ENCODE assay signal across 8 mouse cellular contexts in genomic region chr7:46033870-46034337, GRCm38 (mm10). TPM values are rescaled to one million over a fixed set of nuclear protein-coding genes. Genes with fewer than 3 reads are reported as not detected.
DNase-seq lines count a peak whose midpoint lies in the region; ATAC-seq and TF ChIP-seq lines count a peak whose summit lies in the region.

No protein-coding gene starts in this region.

- peak overlapping the region; percentile 89 for H3K4me2 ChIP-seq in embryonic facial prominence, embryonic 14.5 days (ENCODE audit: low read depth, low read length)
- peak overlapping the region; percentile 83 for H3K4me2 ChIP-seq in intestine, embryonic 16.5 days (ENCODE audit: low read depth, low read length)
- H3K4me2 ChIP-seq in neural tube, embryonic 14.5 days (ENCODE audit: low read depth, low read length), result peak overlapping the region; percentile 76

- no peak for DNase-seq in liver, adult 2 months (ENCODE audit: extremely low read depth, low read depth, low spot score)
- DNase-seq in liver, result no peak
- DNase-seq in embryonic facial prominence, embryonic 14.5 days (ENCODE audit: low spot score), result no peak
- no peak for DNase-seq in urinary bladder, postnatal 25 days (ENCODE audit: low spot score)
- no peak for DNase-seq in testis, postnatal 14 days (ENCODE audit: low spot score)
- DNase-seq in thymus, postnatal 36 days, result no peak

- peak; percentile 60; the same call in 1 of the 2 replicates for ATAC-seq in embryonic facial prominence, embryonic 14.5 days (ENCODE audit: low read depth)
- no peak for ATAC-seq in intestine, embryonic 16.5 days
- no peak; the same call in 1 of the 2 replicates for ATAC-seq in neural tube, embryonic 14.5 days (ENCODE audit: low read depth)

- H3K4me1 ChIP-seq in liver, adult 2 months (ENCODE audit: control insufficient read depth, insufficient read depth, low read length), result peaks cover 15% of the 10 kb centered on the region
- peaks cover 9% of the 10 kb centered on the region for H3K4me1 ChIP-seq in embryonic facial prominence, embryonic 14.5 days (ENCODE audit: control insufficient read depth, insufficient read depth, low read length)
- H3K4me1 ChIP-seq in intestine, embryonic 16.5 days (ENCODE audit: control insufficient read depth, insufficient read depth, low read length), result peaks cover 43% of the 10 kb centered on the region
- peaks cover 10% of the 10 kb centered on the region for H3K4me1 ChIP-seq in neural tube, embryonic 14.5 days (ENCODE audit: control insufficient read depth, insufficient read depth, low read length)

- peak overlapping the region; percentile 88 for H3K4me3 ChIP-seq in liver, adult 2 months (ENCODE audit: insufficient read depth, low read depth, low read length)
- H3K4me3 ChIP-seq in embryonic facial prominence, embryonic 14.5 days (ENCODE audit: low read depth, low read length), result peak overlapping the region; percentile 94
- H3K4me3 ChIP-seq in intestine, embryonic 16.5 days (ENCODE audit: low read length), result peak overlapping the region; percentile 94
- H3K4me3 ChIP-seq in neural tube, embryonic 14.5 days (ENCODE audit: low read depth, low read length), result peak overlapping the region; percentile 77

- TF ChIP-seq POLR2A in liver, adult 2 months (IDR thresholded peaks at IDR 0.05; ENCODE audit: extremely low read depth, insufficient read depth, low read length), result no peak

- no peak for TF ChIP-seq CTCF in liver, adult 2 months (IDR thresholded peaks at IDR 0.05; ENCODE audit: low read depth, low read length)

- no peaks in the 10 kb centered on the region for H3K36me3 ChIP-seq in liver, adult 2 months (ENCODE audit: control insufficient read depth, insufficient read depth, low read length)
- H3K36me3 ChIP-seq in embryonic facial prominence, embryonic 14.5 days (ENCODE audit: control insufficient read depth, insufficient read depth, low read length), result peaks cover 2% of the 10 kb centered on the region; the same call in 1 of the 2 replicates
- H3K36me3 ChIP-seq in intestine, embryonic 16.5 days (ENCODE audit: control insufficient read depth, insufficient read depth, low read length), result no peaks in the 10 kb centered on the region
- no peaks in the 10 kb centered on the region for H3K36me3 ChIP-seq in neural tube, embryonic 14.5 days (ENCODE audit: control insufficient read depth, insufficient read depth, low read length)

- H3K27me3 ChIP-seq in liver, adult 2 months (ENCODE audit: control insufficient read depth, insufficient read depth, low read length), result no peaks in the 10 kb centered on the region
- H3K27me3 ChIP-seq in embryonic facial prominence, embryonic 14.5 days (replicated peaks; ENCODE audit: control insufficient read depth, insufficient read depth, low read length), result no peaks in the 10 kb centered on the region
- H3K27me3 ChIP-seq in intestine, embryonic 16.5 days (replicated peaks; ENCODE audit: control insufficient read depth, insufficient read depth, low read length), result no peaks in the 10 kb centered on the region
- H3K27me3 ChIP-seq in neural tube, embryonic 14.5 days (ENCODE audit: control insufficient read depth, insufficient read depth, low read length), result no peaks in the 10 kb centered on the region

- peaks cover 14% of the 10 kb centered on the region for H3K79me2 ChIP-seq in liver, adult 2 months (ENCODE audit: control insufficient read depth, insufficient read depth, low read length)

- no peak overlapping the region for H3K27ac ChIP-seq in liver, adult 2 months (replicated peaks; ENCODE audit: insufficient read depth, low read depth, low read length)
- H3K27ac ChIP-seq in embryonic facial prominence, embryonic 14.5 days (replicated peaks; ENCODE audit: low read depth, low read length), result no peak overlapping the region
- peak overlapping the region; percentile 72 for H3K27ac ChIP-seq in intestine, embryonic 16.5 days (ENCODE audit: low read length)
- no peak overlapping the region for H3K27ac ChIP-seq in neural tube, embryonic 14.5 days (ENCODE audit: low read depth, low read length)

- under 1% methylated on average over 28 of the region's 35 CpGs for WGBS in liver, adult 2 months
- 0% methylated on average over 20 of the region's 35 CpGs for WGBS in embryonic facial prominence, embryonic 14.5 days
- WGBS in intestine, embryonic 16.5 days, result under 1% methylated on average over 34 of the region's 35 CpGs
- WGBS in neural tube, embryonic 14.5 days, result under 1% methylated on average over 35 of the region's 35 CpGs

- no peaks in the 10 kb centered on the region for H3K9me3 ChIP-seq in embryonic facial prominence, embryonic 14.5 days (ENCODE audit: control insufficient read depth, low read length)
- no peaks in the 10 kb centered on the region for H3K9me3 ChIP-seq in intestine, embryonic 16.5 days (ENCODE audit: control insufficient read depth, low read length)
- H3K9me3 ChIP-seq in neural tube, embryonic 14.5 days (ENCODE audit: control insufficient read depth, low read length), result no peaks in the 10 kb centered on the region

- peak overlapping the region; percentile 89 for H3K9ac ChIP-seq in liver, adult 2 months (ENCODE audit: low read depth, low read length)
- H3K9ac ChIP-seq in embryonic facial prominence, embryonic 14.5 days (ENCODE audit: low read depth, low read length), result peak overlapping the region; percentile 84
- H3K9ac ChIP-seq in intestine, embryonic 16.5 days (ENCODE audit: low read depth, low read length), result peak overlapping the region; percentile 93
- H3K9ac ChIP-seq in neural tube, embryonic 14.5 days (replicated peaks; ENCODE audit: low read depth, low read length), result peak overlapping the region; percentile 76

RNA-seq across cellular contexts. Expression of gene Nomo1, which starts 0.4 kb away (rescaled TPM):
- total RNA-seq in liver, adult 2 months (2014; rRNA removed), result 15.3 and 21.7 TPM in 2 replicates
- polyA plus RNA-seq in liver, adult 2 months (2012; rRNA removed), result 16.9 and 19.7 TPM in 2 replicates
- 25.7 and 27.8 TPM in 2 replicates for polyA plus RNA-seq in embryonic facial prominence, embryonic 14.5 days (2014; fragmentation: Nextera tagmentation; extraction: Ambion mirVana)
- 95.7 and 102 TPM in 2 replicates for polyA plus RNA-seq in intestine, embryonic 16.5 days (2015; fragmentation: Nextera tagmentation; extraction: Ambion mirVana)
- polyA plus RNA-seq in neural tube, embryonic 14.5 days (2014; fragmentation: Nextera tagmentation; extraction: Ambion mirVana), result 26.0 and 28.5 TPM in 2 replicates

RNA-seq across cellular contexts. Expression of gene Abcc6, which starts 3.8 kb away (rescaled TPM):
- total RNA-seq in liver, adult 2 months (2014; rRNA removed), result 86.3 and 116 TPM in 2 replicates
- polyA plus RNA-seq in liver, adult 2 months (2012; rRNA removed), result 120 and 192 TPM in 2 replicates
- polyA plus RNA-seq in embryonic facial prominence, embryonic 14.5 days (2014; fragmentation: Nextera tagmentation; extraction: Ambion mirVana), result 0.39 and 0.64 TPM in 2 replicates
- polyA plus RNA-seq in intestine, embryonic 16.5 days (2015; fragmentation: Nextera tagmentation; extraction: Ambion mirVana), result 6.1 and 6.6 TPM in 2 replicates
- 0.37 and 0.40 TPM in 2 replicates for polyA plus RNA-seq in neural tube, embryonic 14.5 days (2014; fragmentation: Nextera tagmentation; extraction: Ambion mirVana)

Comparison
In these comparisons a context has a peak if more than half of its experiments do, and no peak if none do; other contexts are left out.
1. RNA of gene Abcc6, which starts 3.8 kb away (polyA plus RNA-seq): 120 to 192 TPM in liver, adult 2 months; 6.1 to 6.6 TPM in intestine, embryonic 16.5 days, 0.39 to 0.64 TPM in embryonic facial prominence, embryonic 14.5 days and 0.37 to 0.40 TPM in neural tube, embryonic 14.5 days; every median in the first group is over 10 times any median in the second.
2. Peak in every context shown above with its lines, with median percentiles within 50 percentile points of each other: H3K4me3 ChIP-seq, H3K9ac ChIP-seq and H3K4me2 ChIP-seq.